In genomic region chr2:156177651-156178050, GRCm38 (mm10) we compare ENCODE assay signal across 8 mouse cellular contexts. TPM values are rescaled to one million over a fixed set of nuclear protein-coding genes. Genes with fewer than 3 reads are reported as not detected.
DNase-seq lines count a peak whose midpoint lies in the region; ATAC-seq and TF ChIP-seq lines count a peak whose summit lies in the region.

No protein-coding gene starts in this region.

- no peak overlapping the region for H3K27ac ChIP-seq in heart, adult 2 months
- no peak overlapping the region for H3K27ac ChIP-seq in forebrain, embryonic 12.5 days
- no peak overlapping the region for H3K27ac ChIP-seq in liver, embryonic 15.5 days (replicated peaks)

- ATAC-seq in forebrain, embryonic 12.5 days (ENCODE audit: low FRiP score), result no peak
- ATAC-seq in liver, embryonic 15.5 days (ENCODE audit: insufficient read depth), result no peak

- 0 out of 2 replicates have a peak, but pooled peaks have one; percentile 9 for TF ChIP-seq POLR2A in heart, adult 2 months (IDR thresholded peaks at IDR 0.05; ENCODE audit: insufficient read depth, low read depth, low read length)

- no peak for DNase-seq in heart, adult 2 months
- DNase-seq in heart, adult 8-10 months (ENCODE audit: low spot score), result no peak
- no peak for DNase-seq in layer of hippocampus, adult 8-10 months (ENCODE audit: low spot score in 2 of 2)
- no peak for DNase-seq in embryo, embryonic 9.5 days (ENCODE audit: extremely low spot score)
- DNase-seq in right cerebral cortex, postnatal 4 days, result no peak

- no peaks in the 10 kb centered on the region for H3K27me3 ChIP-seq in heart, adult 2 months (ENCODE audit: control insufficient read depth, insufficient read depth, low read length)
- H3K27me3 ChIP-seq in C2C12 (ENCODE audit: control insufficient read depth, insufficient read depth, insufficient read length), result no peaks in the 10 kb centered on the region
- H3K27me3 ChIP-seq in forebrain, embryonic 12.5 days, result 0 out of 2 replicates have a peak, but pooled peaks cover 3% of the 10 kb centered on the region
- no peaks in the 10 kb centered on the region for H3K27me3 ChIP-seq in liver, embryonic 15.5 days

- H3K79me2 ChIP-seq in heart, adult 2 months (replicated peaks; ENCODE audit: control insufficient read depth, insufficient read depth, low read length), result peaks cover 6% of the 10 kb centered on the region
- H3K79me2 ChIP-seq in C2C12 (ENCODE audit: control insufficient read depth, insufficient read depth), result peaks cover 74% of the 10 kb centered on the region

- TF ChIP-seq EP300 in heart, adult 2 months (IDR thresholded peaks at IDR 0.05; ENCODE audit: insufficient read depth, low read depth, low read length), result no peak

- peaks cover 51% of the 10 kb centered on the region for H3K36me3 ChIP-seq in heart, adult 2 months (ENCODE audit: control insufficient read depth, insufficient read depth, low read length)
- H3K36me3 ChIP-seq in C2C12 (ENCODE audit: control insufficient read depth, insufficient read depth), result peaks cover 66% of the 10 kb centered on the region
- peaks cover 43% of the 10 kb centered on the region for H3K36me3 ChIP-seq in forebrain, embryonic 12.5 days (replicated peaks)
- H3K36me3 ChIP-seq in liver, embryonic 15.5 days (replicated peaks), result peaks cover 55% of the 10 kb centered on the region

- H3K9ac ChIP-seq in heart, adult 2 months (ENCODE audit: low read depth, low read length), result peak overlapping the region; percentile 2; the same call in 1 of the 2 replicates
- H3K9ac ChIP-seq in forebrain, embryonic 12.5 days, result no peak overlapping the region
- H3K9ac ChIP-seq in liver, embryonic 15.5 days, result 0 out of 2 replicates have a peak overlapping the region, but pooled peaks have one; percentile 15

- H3K9me3 ChIP-seq in forebrain, embryonic 12.5 days, result no peaks in the 10 kb centered on the region
- H3K9me3 ChIP-seq in liver, embryonic 15.5 days (replicated peaks), result no peaks in the 10 kb centered on the region

- peak overlapping the region; percentile 82 for H3K4me3 ChIP-seq in heart, adult 2 months
- H3K4me3 ChIP-seq in C2C12 (ENCODE audit: insufficient read depth, poor library complexity, severe bottlenecking), result no peak overlapping the region
- peak overlapping the region; percentile 100; the same call in 1 of the 2 replicates for H3K4me3 ChIP-seq in forebrain, embryonic 12.5 days (replicated peaks)
- peak overlapping the region; percentile 98 for H3K4me3 ChIP-seq in liver, embryonic 15.5 days (replicated peaks)

- TF ChIP-seq CTCF in heart, adult 2 months (IDR thresholded peaks at IDR 0.05), result no peak
- no peak for TF ChIP-seq CTCF in C2C12 (IDR thresholded peaks at IDR 0.05; ENCODE audit: control insufficient read depth, insufficient read depth, insufficient read length)

- intact Hi-C loops in heart, adult 2 months (cut with DNase I), result loop anchor here (2.0 kb wide), 1 partner anchor 23 kb away; no protein-coding TSS in a partner anchor

- H3K79me3 ChIP-seq in C2C12 (ENCODE audit: low read depth), result peaks cover 68% of the 10 kb centered on the region

- H3K4me1 ChIP-seq in heart, adult 2 months (ENCODE audit: control insufficient read depth, insufficient read depth, low read length), result peaks cover 9% of the 10 kb centered on the region
- peaks cover 27% of the 10 kb centered on the region for H3K4me1 ChIP-seq in forebrain, embryonic 12.5 days
- peaks cover 33% of the 10 kb centered on the region for H3K4me1 ChIP-seq in liver, embryonic 15.5 days (replicated peaks)

- H3K4me2 ChIP-seq in forebrain, embryonic 12.5 days, result peak overlapping the region; percentile 69
- peak overlapping the region; percentile 84 for H3K4me2 ChIP-seq in liver, embryonic 15.5 days

- H3ac ChIP-seq in C2C12 (ENCODE audit: control insufficient read depth, insufficient read length, low read depth), result peak overlapping the region; percentile 5

- 11% methylated on average over 7 of the region's 7 CpGs for WGBS in heart, adult 2 months
- WGBS in forebrain, embryonic 12.5 days, result 86% methylated on average over 7 of the region's 7 CpGs
- WGBS in liver, embryonic 15.5 days (ENCODE audit: insufficient replicate concordance), result 66% methylated on average over 7 of the region's 7 CpGs

TF ChIP-seq in C2C12, 6 proteins besides CTCF, POLR2A, EP300 and RAD21:
- no peak for TF ChIP-seq USF1 (IDR thresholded peaks at IDR 0.05; ENCODE audit: low read depth)
- no peak for TF ChIP-seq FOSL1 (IDR thresholded peaks at IDR 0.05; ENCODE audit: insufficient read depth, low read length, poor library complexity, severe bottlenecking)

RNA-seq across cellular contexts. Expression of gene Rbm39, which starts 2.4 kb away (rescaled TPM):
- 100 to 1,000 TPM; 124 to 143 TPM for total RNA-seq in heart, adult 2 months (2021)
- 25.8 and 45.2 TPM in 2 replicates for polyA plus RNA-seq in heart, adult 2 months (2012; rRNA removed)
- 100 to 1,000 TPM; 107 to 140 (median 123) TPM for total RNA-seq in heart, adult 8-10 months (2022)
- 51.3 TPM for polyA plus RNA-seq in C2C12 (2012; fragmentation: generic; extraction: Trizol)
- 708 and 716 TPM in 2 replicates for polyA plus RNA-seq in forebrain, embryonic 12.5 days (2016; fragmentation: Nextera tagmentation; extraction: Ambion mirVana)
- polyA plus RNA-seq in liver, embryonic 15.5 days (2015; fragmentation: Nextera tagmentation; extraction: Ambion mirVana), result 207 and 223 TPM in 2 replicates
- 100 to 1,000 TPM; 305 to 360 (median 339) TPM for total RNA-seq in layer of hippocampus, adult 8-10 months (2022)

RNA-seq across cellular contexts. Expression of gene Phf20, which starts 18.6 kb away (rescaled TPM):
- total RNA-seq in heart, adult 2 months (2021), result 10 to 100 TPM; 15.6 to 20.0 TPM
- 7.1 and 8.9 TPM in 2 replicates for polyA plus RNA-seq in heart, adult 2 months (2012; rRNA removed)
- 10 to 100 TPM; 13.5 to 25.1 (median 19.2) TPM for total RNA-seq in heart, adult 8-10 months (2022)
- polyA plus RNA-seq in C2C12 (2012; fragmentation: generic; extraction: Trizol), result 18.1 TPM
- polyA plus RNA-seq in forebrain, embryonic 12.5 days (2016; fragmentation: Nextera tagmentation; extraction: Ambion mirVana), result 105 and 111 TPM in 2 replicates
- polyA plus RNA-seq in liver, embryonic 15.5 days (2015; fragmentation: Nextera tagmentation; extraction: Ambion mirVana), result 10.8 and 14.7 TPM in 2 replicates
- total RNA-seq in layer of hippocampus, adult 8-10 months (2022), result 100 to 1,000 TPM in 3 of 4 experiments, 10 to 100 TPM in 1; 98.7 to 122 (median 109) TPM

RNA-seq across cellular contexts. Expression of gene Nfs1, which starts 33.7 kb away (rescaled TPM):
- total RNA-seq in heart, adult 2 months (2021), result 10 to 100 TPM; 81.4 to 96.6 TPM
- 83.7 and 116 TPM in 2 replicates for polyA plus RNA-seq in heart, adult 2 months (2012; rRNA removed)
- total RNA-seq in heart, adult 8-10 months (2022), result 100 to 1,000 TPM; 104 to 115 (median 107) TPM
- polyA plus RNA-seq in C2C12 (2012; fragmentation: generic; extraction: Trizol), result 33.7 TPM
- 30.8 and 31.5 TPM in 2 replicates for polyA plus RNA-seq in forebrain, embryonic 12.5 days (2016; fragmentation: Nextera tagmentation; extraction: Ambion mirVana)
- 50.7 and 52.3 TPM in 2 replicates for polyA plus RNA-seq in liver, embryonic 15.5 days (2015; fragmentation: Nextera tagmentation; extraction: Ambion mirVana)
- 10 to 100 TPM; 39.0 to 54.5 (median 44.0) TPM for total RNA-seq in layer of hippocampus, adult 8-10 months (2022)

RNA-seq across cellular contexts. Expression of gene Romo1, which starts 33.8 kb away (rescaled TPM):
- total RNA-seq in heart, adult 2 months (2021), result 100 to 1,000 TPM; 321 to 367 TPM
- polyA plus RNA-seq in heart, adult 2 months (2012; rRNA removed), result 244 and 304 TPM in 2 replicates
- 100 to 1,000 TPM; 303 to 403 (median 332) TPM for total RNA-seq in heart, adult 8-10 months (2022)
- polyA plus RNA-seq in C2C12 (2012; fragmentation: generic; extraction: Trizol), result 287 TPM
- 388 and 397 TPM in 2 replicates for polyA plus RNA-seq in forebrain, embryonic 12.5 days (2016; fragmentation: Nextera tagmentation; extraction: Ambion mirVana)
- polyA plus RNA-seq in liver, embryonic 15.5 days (2015; fragmentation: Nextera tagmentation; extraction: Ambion mirVana), result 159 and 192 TPM in 2 replicates
- total RNA-seq in layer of hippocampus, adult 8-10 months (2022), result 100 to 1,000 TPM in 3 of 4 experiments, 10 to 100 TPM in 1; 99.4 to 184 (median 132) TPM

RNA-seq across cellular contexts. Expression of gene Gm28036, which starts 50.8 kb away (rescaled TPM):
- 10 to 100 TPM; 11.9 to 13.5 TPM for total RNA-seq in heart, adult 2 months (2021)
- 2.8 and 3.4 TPM in 2 replicates for polyA plus RNA-seq in heart, adult 2 months (2012; rRNA removed)
- total RNA-seq in heart, adult 8-10 months (2022), result 10 to 100 TPM in 2 of 4 experiments, 1 to 10 TPM in 2; 9.4 to 12.1 (median 10.2) TPM
- polyA plus RNA-seq in C2C12 (2012; fragmentation: generic; extraction: Trizol), result 15.3 TPM
- 20.4 and 31.9 TPM in 2 replicates for polyA plus RNA-seq in forebrain, embryonic 12.5 days (2016; fragmentation: Nextera tagmentation; extraction: Ambion mirVana)
- polyA plus RNA-seq in liver, embryonic 15.5 days (2015; fragmentation: Nextera tagmentation; extraction: Ambion mirVana), result 3.9 and 4.0 TPM in 2 replicates
- total RNA-seq in layer of hippocampus, adult 8-10 months (2022), result 10 to 100 TPM; 17.8 to 23.4 (median 20.3) TPM
